Mouse (Mus musculus): ENCODE measurements at regions not wholly inside any gene's neighbourhood (a gene's known extent, or its start where the extent isn't known, plus 50 kb on each side); places are given as distances from the start of the nearest gene placed in this dataset.
A peak's percentile ranks its signal among the peaks of the same experiment; 100 is the strongest.

GRCm38 (mm10) chr1:183637214-183637613 is 219.2 kb downstream of the Hhipl2 start:
- DNase-seq (ENCODE audit: low spot score) (no peak), ATAC-seq (ENCODE audit: low FRiP score, low read depth) (no peak)
- H3K9ac ChIP-seq (ENCODE audit: low read depth, low read length, severe bottlenecking) = no peak overlapping the region
- 0 out of 2 replicates have a peak, but pooled peaks cover 3% of the 10 kb centered on the region for H3K4me1 ChIP-seq (ENCODE audit: control insufficient read depth, insufficient read depth, low read length)
- WGBS = 93% methylated on average over 8 of the region's 8 CpGs
- H3K9me3 ChIP-seq (ENCODE audit: control insufficient read depth, low read length) = no peaks in the 10 kb centered on the region
- no peak overlapping the region for H3K4me2 ChIP-seq (replicated peaks; ENCODE audit: low read depth, low read length, severe bottlenecking)
- H3K27me3 ChIP-seq (ENCODE audit: control insufficient read depth, insufficient read depth, low read length) = no peaks in the 10 kb centered on the region
- no peak for TF ChIP-seq POLR2A (IDR thresholded peaks at IDR 0.05; ENCODE audit: borderline replicate concordance, extremely low read depth, insufficient read depth, insufficient read length)
- no peak overlapping the region for H3K4me3 ChIP-seq (replicated peaks; ENCODE audit: low read length)
- H3K36me3 ChIP-seq (ENCODE audit: control insufficient read depth, insufficient read depth, low read length) = no peaks in the 10 kb centered on the region
- no peak overlapping the region for H3K27ac ChIP-seq (replicated peaks; ENCODE audit: low read depth, low read length)

GRCm38 (mm10) chr1:183639332-183639731 is 221.3 kb downstream of the Hhipl2 start:
- ATAC-seq (ENCODE audit: low FRiP score, low read depth) (no peak), DNase-seq (ENCODE audit: low spot score) (no peak)
- H3K4me3 ChIP-seq (replicated peaks; ENCODE audit: low read length) = no peak overlapping the region
- no peaks in the 10 kb centered on the region for H3K27me3 ChIP-seq (ENCODE audit: control insufficient read depth, insufficient read depth, low read length)
- WGBS = 29% methylated on average over 7 of the region's 7 CpGs
- no peak overlapping the region for H3K9ac ChIP-seq (ENCODE audit: low read depth, low read length, severe bottlenecking)
- no peaks in the 10 kb centered on the region for H3K9me3 ChIP-seq (ENCODE audit: control insufficient read depth, low read length)
- H3K4me1 ChIP-seq (ENCODE audit: control insufficient read depth, insufficient read depth, low read length) = 0 out of 2 replicates have a peak, but pooled peaks cover 3% of the 10 kb centered on the region
- no peak overlapping the region for H3K27ac ChIP-seq (replicated peaks; ENCODE audit: low read depth, low read length)
- no peak overlapping the region for H3K4me2 ChIP-seq (replicated peaks; ENCODE audit: low read depth, low read length, severe bottlenecking)
- no peak for TF ChIP-seq POLR2A (IDR thresholded peaks at IDR 0.05; ENCODE audit: borderline replicate concordance, extremely low read depth, insufficient read depth, insufficient read length)
- H3K36me3 ChIP-seq (ENCODE audit: control insufficient read depth, insufficient read depth, low read length) = no peaks in the 10 kb centered on the region

GRCm38 (mm10) chr1:183640568-183640967 is 222.6 kb downstream of the Hhipl2 start:
- 79% methylated on average over 8 of the region's 8 CpGs for WGBS
- no peaks in the 10 kb centered on the region for H3K36me3 ChIP-seq (ENCODE audit: control insufficient read depth, insufficient read depth, low read length)
- no peak overlapping the region for H3K27ac ChIP-seq (replicated peaks; ENCODE audit: low read depth, low read length)
- no peak for ATAC-seq (ENCODE audit: low FRiP score, low read depth)
- H3K4me3 ChIP-seq (replicated peaks; ENCODE audit: low read length) = no peak overlapping the region
- no peaks in the 10 kb centered on the region for H3K9me3 ChIP-seq (ENCODE audit: control insufficient read depth, low read length)
- DNase-seq (ENCODE audit: low spot score) = no peak
- no peak for TF ChIP-seq POLR2A (IDR thresholded peaks at IDR 0.05; ENCODE audit: borderline replicate concordance, extremely low read depth, insufficient read depth, insufficient read length)
- H3K4me2 ChIP-seq (replicated peaks; ENCODE audit: low read depth, low read length, severe bottlenecking) = no peak overlapping the region
- no peak overlapping the region for H3K9ac ChIP-seq (ENCODE audit: low read depth, low read length, severe bottlenecking)
- H3K4me1 ChIP-seq (ENCODE audit: control insufficient read depth, insufficient read depth, low read length) = 0 out of 2 replicates have a peak, but pooled peaks cover 3% of the 10 kb centered on the region
- no peaks in the 10 kb centered on the region for H3K27me3 ChIP-seq (ENCODE audit: control insufficient read depth, insufficient read depth, low read length)

DNA sequence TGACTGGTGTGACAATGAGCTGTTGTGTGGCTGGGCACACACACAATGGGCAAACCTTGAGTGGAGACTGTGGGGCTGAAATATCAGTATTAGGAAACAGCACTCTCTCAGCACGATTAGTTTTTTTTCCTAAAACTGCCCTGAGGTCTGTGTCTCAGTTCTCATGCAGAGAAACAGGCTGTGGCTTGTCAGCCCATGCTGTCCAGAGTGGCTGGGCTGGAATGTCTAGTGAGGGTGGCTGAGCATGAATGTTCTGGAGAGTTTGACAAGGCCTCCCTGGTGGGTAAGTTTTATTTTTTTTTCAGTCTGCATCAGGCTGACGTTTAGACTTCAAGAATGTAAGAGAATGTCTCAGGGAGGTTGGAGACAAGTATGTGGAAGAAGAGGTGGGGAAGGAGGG is 226.0 kb downstream of the Hhipl2 start:
- TF ChIP-seq POLR2A (IDR thresholded peaks at IDR 0.05; ENCODE audit: borderline replicate concordance, extremely low read depth, insufficient read depth, insufficient read length) = no peak
- WGBS = 47% methylated on average over 2 of the region's 2 CpGs
- no peaks in the 10 kb centered on the region for H3K36me3 ChIP-seq (ENCODE audit: control insufficient read depth, insufficient read depth, low read length)
- 0 out of 2 replicates have a peak, but pooled peaks cover 2% of the 10 kb centered on the region for H3K4me1 ChIP-seq (ENCODE audit: control insufficient read depth, insufficient read depth, low read length)
- H3K27ac ChIP-seq (replicated peaks; ENCODE audit: low read depth, low read length) = no peak overlapping the region
- H3K4me3 ChIP-seq (replicated peaks; ENCODE audit: low read length) = no peak overlapping the region
- no peak overlapping the region for H3K4me2 ChIP-seq (replicated peaks; ENCODE audit: low read depth, low read length, severe bottlenecking)
- ATAC-seq (ENCODE audit: low FRiP score, low read depth) = no peak; the same call in 1 of the 2 replicates
- H3K9me3 ChIP-seq (ENCODE audit: control insufficient read depth, low read length) = no peaks in the 10 kb centered on the region
- DNase-seq (ENCODE audit: low spot score) = no peak
- H3K27me3 ChIP-seq (ENCODE audit: control insufficient read depth, insufficient read depth, low read length) = no peaks in the 10 kb centered on the region
- no peak overlapping the region for H3K9ac ChIP-seq (ENCODE audit: low read depth, low read length, severe bottlenecking)

- no peak for DNase-seq (ENCODE audit: low spot score)
- no peak for ATAC-seq (ENCODE audit: low FRiP score, low read depth)
- 64% methylated on average over 6 of the region's 6 CpGs for WGBS
These were observed 235.9 kb downstream of the Hhipl2 start for GRCm38 (mm10) chr1:183653878-183654277.

GRCm38 (mm10) chr1:183657043-183657442 is 239.0 kb downstream of the Hhipl2 start:
- Histone ChIP-seq H3K4me1 (ENCODE audit: control insufficient read depth, insufficient read depth, low read length) (no peaks in the 10 kb centered on the region), H3K4me2 (replicated peaks; ENCODE audit: low read depth, low read length, severe bottlenecking) (no peak overlapping the region), H3K9ac (ENCODE audit: low read depth, low read length, severe bottlenecking) (no peak overlapping the region), H3K4me3 (replicated peaks; ENCODE audit: low read length) (no peak overlapping the region), H3K9me3 (ENCODE audit: control insufficient read depth, low read length) (no peaks in the 10 kb centered on the region), H3K27me3 (ENCODE audit: control insufficient read depth, insufficient read depth, low read length) (no peaks in the 10 kb centered on the region), H3K27ac (replicated peaks; ENCODE audit: low read depth, low read length) (no peak overlapping the region), H3K36me3 (ENCODE audit: control insufficient read depth, insufficient read depth, low read length) (no peaks in the 10 kb centered on the region)
- no peak for TF ChIP-seq POLR2A (IDR thresholded peaks at IDR 0.05; ENCODE audit: borderline replicate concordance, extremely low read depth, insufficient read depth, insufficient read length)
- WGBS = 57% methylated on average over 5 of the region's 5 CpGs
- peak; percentile 47 for DNase-seq (ENCODE audit: low spot score)
- no peak for ATAC-seq (ENCODE audit: low FRiP score, low read depth)

More at GRCm38 (mm10) chr1:183653878-183654277, 235.9 kb downstream of the Hhipl2 start:
- Histone ChIP-seq H3K4me1 (ENCODE audit: control insufficient read depth, insufficient read depth, low read length) (no peaks in the 10 kb centered on the region), H3K27ac (replicated peaks; ENCODE audit: low read depth, low read length) (no peak overlapping the region), H3K4me3 (replicated peaks; ENCODE audit: low read length) (no peak overlapping the region), H3K4me2 (replicated peaks; ENCODE audit: low read depth, low read length, severe bottlenecking) (no peak overlapping the region), H3K36me3 (ENCODE audit: control insufficient read depth, insufficient read depth, low read length) (no peaks in the 10 kb centered on the region), H3K9me3 (ENCODE audit: control insufficient read depth, low read length) (no peaks in the 10 kb centered on the region), H3K27me3 (ENCODE audit: control insufficient read depth, insufficient read depth, low read length) (no peaks in the 10 kb centered on the region), H3K9ac (ENCODE audit: low read depth, low read length, severe bottlenecking) (no peak overlapping the region)
- TF ChIP-seq POLR2A (IDR thresholded peaks at IDR 0.05; ENCODE audit: borderline replicate concordance, extremely low read depth, insufficient read depth, insufficient read length) = no peak
